Mouse (Mus musculus) forebrain, embryonic 10.5 days (tissue): ENCODE measurements around the gene Dennd2d. TPM values are rescaled to one million over a fixed set of nuclear protein-coding genes. Genes with fewer than 3 reads are reported as not detected.
A peak's percentile ranks its signal among the peaks of the same experiment; 100 is the strongest.

Experiments
- DNase-seq: peaks from one replicate; pipeline ENCODE4 v3.0.0-alpha.2; 2017; ENCODE audit warnings: low spot score; ENCODE audit errors: extremely low spot score
- H3K27ac ChIP-seq: fragments of 300-500 bp; sonication (generic); 2 replicates; pipeline ENCODE4 v1.5.1; 2016; ENCODE audit warnings: mild to moderate bottlenecking
- H3K27me3 ChIP-seq: fragments of 300-500 bp; sonication (generic); 2 replicates; pipeline ENCODE4 v1.6.1; 2016; ENCODE audit warnings: mild to moderate bottlenecking; ENCODE audit not compliant: poor library complexity, severe bottlenecking
- H3K36me3 ChIP-seq: fragments of 300-500 bp; sonication (generic); replicated peaks from 2 replicates; pipeline ENCODE4 v1.6.1; 2016; ENCODE audit warnings: mild to moderate bottlenecking, moderate library complexity
- H3K4me1 ChIP-seq: fragments of 300-500 bp; sonication (generic); 2 replicates; pipeline ENCODE4 v1.6.1; 2016
- H3K4me3 ChIP-seq: fragments of 300-500 bp; sonication (generic); 2 replicates; pipeline ENCODE4 v1.5.1; 2016; ENCODE audit warnings: mild to moderate bottlenecking, moderate library complexity
- H3K9me3 ChIP-seq: fragments of 300-500 bp; sonication (generic); 2 replicates; pipeline ENCODE4 v1.6.1; 2016; ENCODE audit warnings: mild to moderate bottlenecking, moderate library complexity
- WGBS: fragments of 180-500 bp; shearing (Covaris S2); methylation state at CpG from one replicate; pipeline ENCODE4 v1.1.7; 2016; 5-methylcytosine and 5-hydroxymethylcytosine counted together
- polyA plus RNA-seq: library from polyadenylated mRNA; unstranded; fragments of >200 nt; fragmentation: Nextera tagmentation; extraction: Ambion mirVana; gene quantifications from 2 replicates; pipeline ENCODE4 v1.2.1, GENCODE M21; 2016

Gene Dennd2d
- polyA plus RNA-seq, 1 experiment from 2014 or later: 1.2 TPM

DNA sequence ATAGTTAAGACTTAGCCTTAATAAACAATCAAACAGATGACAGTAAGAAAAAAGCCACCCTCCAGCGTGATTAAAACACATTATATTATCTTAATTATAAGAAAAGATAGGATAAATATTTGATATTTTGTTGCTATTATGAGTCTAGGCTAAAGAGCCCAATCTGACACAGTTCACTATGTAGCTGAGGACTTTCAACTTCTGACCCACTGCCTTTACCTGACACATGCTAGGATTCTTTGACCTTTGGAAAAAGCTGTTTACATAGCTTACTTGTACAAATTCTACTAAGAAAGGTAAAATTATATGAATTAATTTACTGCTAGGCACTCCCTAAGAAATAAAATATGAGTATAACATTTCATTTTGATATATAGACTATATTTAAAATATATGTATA is 28.5 kb downstream of the Dennd2d start:
- H3K4me1 ChIP-seq: no peaks in the 10 kb centered on the region
- DNase-seq: no peak
- H3K27me3 ChIP-seq: no peaks in the 10 kb centered on the region
- no peaks in the 10 kb centered on the region for H3K9me3 ChIP-seq
- no peaks in the 10 kb centered on the region for H3K36me3 ChIP-seq
- H3K27ac ChIP-seq: no peak overlapping the region
- WGBS: 84% methylated on average over 1 of the region's 1 CpGs
- H3K4me3 ChIP-seq: no peak overlapping the region

- no peaks in the 10 kb centered on the region for H3K36me3 ChIP-seq
- no peak overlapping the region for H3K27ac ChIP-seq
- no peak for DNase-seq
- no peaks in the 10 kb centered on the region for H3K9me3 ChIP-seq
- WGBS: 88% methylated on average over 6 of the region's 6 CpGs
- no peaks in the 10 kb centered on the region for H3K27me3 ChIP-seq
- no peak overlapping the region for H3K4me3 ChIP-seq
- H3K4me1 ChIP-seq: no peaks in the 10 kb centered on the region
Measured at GRCm38 (mm10) chr3:106515016-106515415, 32.8 kb downstream of the Dennd2d start.

- H3K4me1 ChIP-seq: no peaks in the 10 kb centered on the region
- no peak overlapping the region for H3K4me3 ChIP-seq
- H3K27me3 ChIP-seq: no peaks in the 10 kb centered on the region
- 93% methylated on average over 1 of the region's 1 CpGs for WGBS
- H3K9me3 ChIP-seq: no peaks in the 10 kb centered on the region
- no peak overlapping the region for H3K27ac ChIP-seq
- no peak for DNase-seq
- H3K36me3 ChIP-seq: peaks cover 3% of the 10 kb centered on the region; the same call in 1 of the 2 replicates
Measured at GRCm38 (mm10) chr3:106522730-106523129, 40.5 kb downstream of the Dennd2d start.

- no peaks in the 10 kb centered on the region for H3K9me3 ChIP-seq
- H3K4me3 ChIP-seq: no peak overlapping the region
- no peaks in the 10 kb centered on the region for H3K4me1 ChIP-seq
- peaks cover 3% of the 10 kb centered on the region; the same call in 1 of the 2 replicates for H3K36me3 ChIP-seq
- 92% methylated on average over 2 of the region's 2 CpGs for WGBS
- no peaks in the 10 kb centered on the region for H3K27me3 ChIP-seq
- no peak for DNase-seq
- no peak overlapping the region for H3K27ac ChIP-seq
Measured at GRCm38 (mm10) chr3:106526411-106526810, 44.2 kb downstream of the Dennd2d start.

GRCm38 (mm10) chr3:106528032-106528431 is 45.8 kb downstream of the Dennd2d start:
- peaks cover 6% of the 10 kb centered on the region; the same call in 1 of the 2 replicates for H3K36me3 ChIP-seq
- no peak for DNase-seq
- WGBS: 89% methylated on average over 2 of the region's 2 CpGs

DNA sequence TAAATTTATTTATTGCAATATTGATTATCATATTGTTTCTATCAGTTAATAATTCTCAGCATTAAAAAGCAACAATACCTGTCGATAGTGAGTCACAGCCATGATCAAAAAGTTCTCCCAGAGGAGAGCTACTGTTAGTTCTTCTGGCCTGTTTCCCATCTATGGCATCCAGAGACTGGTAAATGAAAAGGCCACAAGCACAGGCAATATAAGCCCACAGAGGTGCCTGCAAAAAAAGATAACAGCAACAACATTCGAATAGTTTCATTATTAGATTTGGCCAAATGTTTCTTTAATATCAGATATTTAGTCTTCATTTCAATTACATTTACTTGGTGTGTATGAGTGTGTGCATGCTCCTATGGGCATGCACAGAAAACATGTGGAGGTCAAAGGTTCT is 51.1 kb downstream of the Dennd2d start:
- Histone ChIP-seq H3K36me3 (peaks cover 20% of the 10 kb centered on the region), H3K4me1 (no peaks in the 10 kb centered on the region), H3K4me3 (no peak overlapping the region), H3K27me3 (no peaks in the 10 kb centered on the region), H3K9me3 (no peaks in the 10 kb centered on the region), H3K27ac (no peak overlapping the region)
- no peak for DNase-seq
- WGBS: 93% methylated on average over 2 of the region's 2 CpGs

More at GRCm38 (mm10) chr3:106528032-106528431, 45.8 kb downstream of the Dennd2d start:
- Histone ChIP-seq H3K27me3 (no peaks in the 10 kb centered on the region), H3K27ac (no peak overlapping the region), H3K4me1 (no peaks in the 10 kb centered on the region), H3K9me3 (no peaks in the 10 kb centered on the region), H3K4me3 (no peak overlapping the region)

GRCm38 (mm10) chr3:106544721-106545316 is 62.6 kb downstream of the Dennd2d start:
- WGBS: 94% methylated on average over 8 of the region's 8 CpGs
- no peak overlapping the region for H3K27ac ChIP-seq
- no peak overlapping the region for H3K4me3 ChIP-seq
- no peak for DNase-seq
- no peaks in the 10 kb centered on the region for H3K9me3 ChIP-seq
- H3K27me3 ChIP-seq: no peaks in the 10 kb centered on the region
- peaks cover 28% of the 10 kb centered on the region for H3K4me1 ChIP-seq
- no peaks in the 10 kb centered on the region for H3K36me3 ChIP-seq

- no peaks in the 10 kb centered on the region for H3K27me3 ChIP-seq
- peaks cover 28% of the 10 kb centered on the region for H3K4me1 ChIP-seq
- peak; percentile 91 for DNase-seq
- peak within 1 kb of the TSS; percentile 82 for H3K4me3 ChIP-seq
- H3K27ac ChIP-seq: peak within 1 kb of the TSS; percentile 95
- WGBS: under 1% methylated on average over 63 of the region's 63 CpGs
- H3K36me3 ChIP-seq: no peaks in the 10 kb centered on the region
- no peaks in the 10 kb centered on the region for H3K9me3 ChIP-seq
Measured at GRCm38 (mm10) chr3:106547171-106547923, 65.1 kb downstream of the Dennd2d start, which contains the start of the genes Dram2 and Cept1. TSS of gene Dram2 (plus strand) at chr3:106547798. TSS of gene Cept1 (minus strand) at chr3:106547802.

DNA sequence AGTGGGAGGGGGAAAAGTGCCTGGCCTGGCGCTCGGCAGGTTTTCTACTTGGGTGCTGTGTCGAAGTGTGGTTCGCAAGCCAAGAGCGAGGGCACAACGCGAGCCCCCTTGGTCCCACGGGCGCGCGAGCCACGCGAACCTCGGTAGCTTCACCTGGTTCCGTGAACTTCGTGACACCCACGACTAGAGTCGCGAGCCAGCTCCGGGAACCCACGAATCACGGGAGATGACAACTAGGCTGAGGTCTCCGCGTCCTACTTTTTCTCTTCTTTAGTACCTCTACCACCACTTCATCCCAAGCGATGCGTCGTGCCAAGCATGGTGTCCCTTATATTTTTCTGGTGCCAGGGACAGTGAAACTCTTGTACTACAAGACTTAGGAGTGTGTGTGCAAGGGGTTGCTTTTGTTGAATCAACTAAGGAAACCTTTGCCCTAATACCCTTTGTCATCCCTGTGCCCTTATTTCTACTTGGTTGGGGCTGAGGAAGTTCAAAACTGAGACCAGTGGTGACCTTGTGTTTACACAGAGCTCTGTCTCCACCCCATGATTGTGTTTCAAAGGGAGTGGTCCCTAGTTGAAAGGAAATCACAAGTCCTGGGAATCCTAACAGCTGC is 65.8 kb downstream of the Dennd2d start:
- H3K4me1 ChIP-seq: peaks cover 28% of the 10 kb centered on the region
- H3K36me3 ChIP-seq: no peaks in the 10 kb centered on the region
- DNase-seq: no peak
- no peaks in the 10 kb centered on the region for H3K27me3 ChIP-seq
- no peaks in the 10 kb centered on the region for H3K9me3 ChIP-seq
- peak overlapping the region; percentile 82 for H3K4me3 ChIP-seq
- peak overlapping the region; percentile 95 for H3K27ac ChIP-seq
- WGBS: under 1% methylated on average over 27 of the region's 27 CpGs

GRCm38 (mm10) chr3:106548971-106549370 is 66.8 kb downstream of the Dennd2d start:
- 64% methylated on average over 3 of the region's 3 CpGs for WGBS
- H3K36me3 ChIP-seq: no peaks in the 10 kb centered on the region; the same call in 1 of the 2 replicates
- no peaks in the 10 kb centered on the region for H3K27me3 ChIP-seq
- peak overlapping the region; percentile 82 for H3K4me3 ChIP-seq
- H3K9me3 ChIP-seq: no peaks in the 10 kb centered on the region
- no peak for DNase-seq
- no peak overlapping the region for H3K27ac ChIP-seq
- H3K4me1 ChIP-seq: peaks cover 28% of the 10 kb centered on the region
